Mouse (Mus musculus) ES-Bruce4 (cell line): ENCODE measurements around the gene Npepl1. TPM values are rescaled to one million over a fixed set of nuclear protein-coding genes. Genes with fewer than 3 reads are reported as not detected.

Experiments
- H3K27ac ChIP-seq: 2 replicates; pipeline ENCODE4 v1.5.1; 2012; ENCODE audit warnings: low read length, inconsistent platforms; ENCODE audit not compliant: insufficient read depth
- H3K27me3 ChIP-seq: 2 replicates; pipeline ENCODE4 v1.6.1; 2012; ENCODE audit warnings: mild to moderate bottlenecking, low read length, inconsistent platforms; ENCODE audit not compliant: control insufficient read depth, poor library complexity, insufficient read depth, severe bottlenecking
- H3K36me3 ChIP-seq: 2 replicates; pipeline ENCODE4 v1.6.1; 2012; ENCODE audit warnings: inconsistent platforms, mild to moderate bottlenecking, low read length, moderate library complexity; ENCODE audit not compliant: control insufficient read depth, poor library complexity, insufficient read depth, severe bottlenecking
- H3K4me1 ChIP-seq: one replicate; pipeline ENCODE4 v1.8.1; 2011; ENCODE audit warnings: low read length; ENCODE audit not compliant: control insufficient read depth, insufficient read depth
- H3K4me3 ChIP-seq: 2 replicates; pipeline ENCODE4 v1.5.1; 2011; ENCODE audit warnings: low read depth, mild to moderate bottlenecking, low read length
- H3K9ac ChIP-seq: 2 replicates; pipeline ENCODE4 v1.6.1; 2012; ENCODE audit warnings: low read depth, mild to moderate bottlenecking, inconsistent platforms; ENCODE audit not compliant: poor library complexity, severe bottlenecking
- H3K9me3 ChIP-seq: replicated peaks from 2 replicates; pipeline ENCODE4 v1.6.1; 2012; ENCODE audit warnings: mild to moderate bottlenecking, low read length, inconsistent platforms; ENCODE audit not compliant: control insufficient read depth, poor library complexity, insufficient read depth, severe bottlenecking
- CTCF ChIP-seq: IDR thresholded peaks from one replicate; pipeline ENCODE4 v1.8.1; 2011; ENCODE audit warnings: low read depth, low read length
- EP300 ChIP-seq: IDR thresholded peaks from 2 replicates; pipeline ENCODE4 v1.6.1; 2011; ENCODE audit warnings: low read depth, low read length; ENCODE audit not compliant: insufficient read depth
- POLR2A ChIP-seq: IDR thresholded peaks from one replicate; pipeline ENCODE4 v1.8.1; 2011; ENCODE audit warnings: low read length; ENCODE audit not compliant: insufficient read depth
- polyA plus RNA-seq: library from polyadenylated mRNA; stranded (reverse); fragments of >200 nt; gene quantifications from 2 replicates; pipeline ENCODE4 v1.2.4, GENCODE M21; 2011; ENCODE audit warnings: low read depth; ENCODE audit not compliant: missing spikeins, insufficient read depth, insufficient read length

Gene Npepl1
- polyA plus RNA-seq, result 28.7 TPM in 2 replicates

DNA sequence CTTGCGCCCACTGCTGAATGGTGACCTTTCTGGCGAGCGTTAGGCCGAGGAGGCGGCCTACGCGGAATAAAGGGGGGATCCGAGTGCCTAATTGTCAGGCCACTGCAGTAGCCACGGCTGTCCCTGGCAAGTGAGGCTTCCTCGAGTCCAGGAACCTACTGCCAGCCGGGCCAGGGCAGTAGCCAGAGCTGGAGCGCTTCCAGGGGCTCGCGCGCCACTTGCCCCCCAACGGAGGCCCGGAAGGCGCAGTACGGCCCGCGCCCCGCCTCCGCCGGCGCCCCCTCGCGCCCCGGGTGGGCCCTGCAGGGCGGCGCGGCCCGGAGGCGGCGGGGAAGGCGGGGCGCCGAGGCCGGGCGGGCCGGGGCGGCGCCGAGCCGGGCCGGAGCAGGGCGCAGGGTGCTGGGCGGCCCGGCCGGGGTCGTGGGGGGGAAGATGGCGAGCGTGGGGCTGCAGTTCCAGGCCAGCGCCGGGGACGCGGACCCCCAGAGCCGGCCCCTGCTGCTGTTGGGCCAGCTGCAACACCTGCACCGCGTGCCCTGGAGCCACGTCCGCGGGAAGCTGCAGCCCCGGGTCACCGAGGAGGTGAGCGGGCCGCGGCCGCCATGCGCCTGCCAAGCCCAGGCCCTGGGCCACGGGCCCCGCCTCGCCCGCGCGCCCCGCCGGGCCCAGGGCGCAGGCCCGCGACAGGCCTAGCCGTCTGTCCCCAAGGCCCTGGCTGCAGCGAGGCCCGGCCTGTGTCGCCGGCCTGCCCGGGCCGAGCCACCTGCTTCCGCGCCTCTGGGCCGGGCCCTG lies at the start of gene Npepl1:
Npepl1 (plus strand) TSS at position 359 of the 792 bp plus-strand sequence.
- Histone ChIP-seq H3K27me3 (no peaks in the 10 kb centered on the region), H3K9me3 (no peaks in the 10 kb centered on the region), H3K36me3 (no peaks in the 10 kb centered on the region; the same call in 1 of the 2 replicates), H3K4me1 (no peaks in the 10 kb centered on the region), H3K4me3 (peak within 1 kb of the TSS; percentile 51), H3K9ac (peak within 1 kb of the TSS; percentile 90), H3K27ac (no peak within 1 kb of the TSS)
- TF ChIP-seq POLR2A, result no peak
- TF ChIP-seq EP300, result no peak
- TF ChIP-seq CTCF, result no peak

DNA sequence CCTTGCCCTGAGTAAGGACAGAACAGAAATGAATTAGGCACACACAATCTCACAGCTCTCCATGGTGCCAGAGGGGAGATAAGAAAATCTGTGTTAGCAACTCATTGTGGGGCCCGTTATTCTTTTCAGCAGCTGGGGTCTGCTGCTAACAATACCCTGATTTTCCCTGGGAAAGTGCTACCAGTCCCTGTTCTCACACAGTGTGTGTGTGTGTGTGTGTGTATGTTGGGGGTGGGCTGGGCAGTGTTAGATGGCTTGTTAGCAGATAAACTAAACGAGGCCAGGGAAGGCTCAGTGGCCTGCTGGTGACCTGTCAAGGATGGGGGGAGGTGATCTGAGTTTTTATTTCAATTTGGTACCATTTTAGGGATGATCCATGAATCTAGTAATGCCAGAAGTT lies 48.9 kb upstream of the Npepl1 start:
- no peak overlapping the region for H3K27ac ChIP-seq
- H3K27me3 ChIP-seq, result no peaks in the 10 kb centered on the region
- no peaks in the 10 kb centered on the region for H3K36me3 ChIP-seq
- no peaks in the 10 kb centered on the region for H3K4me1 ChIP-seq
- H3K4me3 ChIP-seq, result no peak overlapping the region
- TF ChIP-seq EP300 (no peak), POLR2A (no peak), CTCF (no peak)
- no peaks in the 10 kb centered on the region for H3K9me3 ChIP-seq
- H3K9ac ChIP-seq, result no peak overlapping the region

DNA sequence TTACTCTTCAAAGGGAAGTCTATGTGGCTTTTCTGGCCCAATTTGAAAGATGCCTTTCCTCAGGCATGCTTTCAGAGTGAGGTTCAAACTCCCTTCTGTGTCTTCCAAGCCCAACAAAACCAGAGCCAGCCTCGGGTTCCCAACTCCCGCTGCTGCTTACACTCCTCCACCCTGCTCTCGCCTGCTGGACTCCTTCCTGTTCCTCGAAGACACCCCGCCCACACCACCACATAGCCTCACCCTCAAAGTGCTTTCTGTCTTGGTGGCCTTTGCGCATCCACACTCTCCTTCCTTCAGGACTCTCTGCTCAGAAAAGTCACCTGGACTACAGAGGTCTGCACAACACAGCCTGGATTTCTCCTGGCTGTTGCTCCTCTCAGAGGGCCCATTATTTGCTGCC lies 47.1 kb upstream of the Npepl1 start:
- no peak for TF ChIP-seq EP300
- no peak for TF ChIP-seq CTCF
- no peak for TF ChIP-seq POLR2A

DNA sequence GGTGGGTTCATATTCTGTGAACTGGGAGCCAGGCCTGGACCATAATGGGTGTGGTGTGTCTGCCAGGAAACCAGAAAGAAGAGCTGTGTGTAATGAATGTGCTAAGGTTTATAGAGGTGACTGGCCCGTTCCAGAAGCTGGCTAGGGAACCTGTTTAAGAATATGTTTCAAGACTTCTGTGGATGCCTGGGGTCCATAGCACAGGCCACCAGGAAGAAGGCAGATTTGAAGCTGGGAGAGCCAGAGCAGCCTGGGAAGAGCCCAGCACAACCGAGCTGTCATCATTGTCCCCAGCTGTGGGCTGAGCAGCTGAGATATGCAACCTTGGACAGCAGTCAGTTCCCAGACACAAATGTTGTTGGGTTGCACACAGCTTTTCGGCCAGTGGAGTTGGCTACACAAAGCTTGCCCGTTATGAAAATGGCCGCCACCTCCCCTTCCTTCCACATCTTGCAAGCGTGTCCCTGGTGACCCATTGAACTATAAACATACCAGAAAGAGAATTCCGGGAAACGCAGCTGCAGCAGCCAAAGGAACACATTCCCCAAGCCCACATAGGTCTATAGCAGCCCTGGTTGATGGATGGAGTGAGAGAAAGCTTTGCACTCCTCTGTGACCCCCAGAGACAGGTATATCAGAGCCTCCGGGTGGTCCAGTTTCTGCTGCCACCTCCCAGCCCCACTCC lies 46.5 kb upstream of the Npepl1 start:
- Histone ChIP-seq H3K9me3 (no peaks in the 10 kb centered on the region), H3K4me1 (no peaks in the 10 kb centered on the region), H3K27me3 (no peaks in the 10 kb centered on the region), H3K9ac (no peak overlapping the region), H3K4me3 (no peak overlapping the region), H3K27ac (no peak overlapping the region), H3K36me3 (no peaks in the 10 kb centered on the region)
- TF ChIP-seq POLR2A (no peak), EP300 (no peak), CTCF (no peak)

More for the DNA sequence above, 47.1 kb upstream of the Npepl1 start:
- Histone ChIP-seq H3K9ac (no peak overlapping the region), H3K9me3 (no peaks in the 10 kb centered on the region), H3K27ac (no peak overlapping the region), H3K27me3 (no peaks in the 10 kb centered on the region), H3K4me3 (no peak overlapping the region), H3K36me3 (no peaks in the 10 kb centered on the region), H3K4me1 (no peaks in the 10 kb centered on the region)

DNA sequence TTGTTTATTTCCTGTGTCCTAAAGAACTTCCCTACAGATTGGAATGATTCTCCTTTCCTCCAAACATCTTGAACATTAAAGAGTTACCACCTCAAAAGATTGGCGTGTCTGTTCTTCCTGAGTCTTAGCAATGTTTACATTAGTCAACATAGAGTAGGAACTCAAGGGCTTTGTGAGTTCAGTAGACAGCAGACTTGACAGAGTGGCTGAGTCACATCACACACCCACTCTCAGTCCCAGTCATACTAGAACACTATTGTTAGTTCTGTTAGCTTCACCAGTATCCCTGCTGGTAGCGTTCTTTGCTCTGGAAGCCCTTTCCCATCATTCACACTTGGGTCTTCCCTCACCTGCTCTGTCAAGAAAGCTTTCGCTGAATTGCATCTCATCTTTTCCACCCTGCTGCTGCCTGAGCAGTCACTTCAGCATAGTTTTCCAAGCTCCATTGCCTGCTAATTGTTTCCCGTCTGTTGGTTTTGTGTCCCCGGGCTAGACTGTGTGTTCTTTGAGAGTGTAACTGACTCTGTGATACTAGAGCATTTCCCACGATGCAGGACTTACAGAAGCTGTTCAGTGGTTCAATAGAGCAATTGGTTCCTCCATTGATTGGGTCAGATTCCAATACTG lies 42.2 kb upstream of the Npepl1 start:
- H3K27me3 ChIP-seq, result no peaks in the 10 kb centered on the region
- TF ChIP-seq CTCF (no peak), EP300 (no peak), POLR2A (no peak)
- H3K4me1 ChIP-seq, result no peaks in the 10 kb centered on the region
- no peak overlapping the region for H3K9ac ChIP-seq
- no peak overlapping the region for H3K27ac ChIP-seq
- no peaks in the 10 kb centered on the region for H3K9me3 ChIP-seq
- H3K4me3 ChIP-seq, result no peak overlapping the region
- H3K36me3 ChIP-seq, result no peaks in the 10 kb centered on the region
